Mouse (Mus musculus): ENCODE measurements around the gene Tubb2a. TPM values are rescaled to one million over a fixed set of nuclear protein-coding genes. Genes with fewer than 3 reads are reported as not detected.
A peak's percentile ranks its signal among the peaks of the same experiment; 100 is the strongest.
"Not testable (repeated sequence)": the region's sequence is repeated elsewhere in the genome, so short reads cannot be mapped to it uniquely, and the experiment has no call there.

Gene Tubb2a
- polyA plus RNA-seq, 1 experiment from 2014 or later: 2,137 TPM

DNA sequence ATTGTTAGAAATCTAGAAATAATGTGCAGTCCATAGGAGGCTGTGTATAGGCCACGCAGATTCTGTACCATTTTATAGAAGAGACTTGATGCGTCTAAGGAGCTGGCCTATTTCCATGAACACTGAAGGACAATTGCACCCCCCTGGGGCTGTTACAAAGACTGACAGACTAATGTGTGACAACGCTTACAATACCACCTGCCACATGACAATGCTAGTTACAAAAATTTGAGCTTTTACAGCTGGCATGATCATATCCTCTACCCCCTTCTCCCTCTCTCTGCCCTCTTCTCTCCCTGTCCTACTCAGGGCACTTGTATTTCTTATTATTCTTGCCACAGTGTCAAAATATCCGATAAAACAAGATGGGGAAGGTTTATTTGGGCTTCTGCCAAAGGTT lies 4.1 kb upstream of the Tubb2a start:
- Histone ChIP-seq H3K27ac (ENCODE audit: low read length) (no peak overlapping the region), H3K4me3 (replicated peaks; ENCODE audit: low read length) (no peak overlapping the region), H3K9me3 (ENCODE audit: control insufficient read depth, low read length) (no peaks in the 10 kb centered on the region), H3K4me1 (replicated peaks; ENCODE audit: control insufficient read depth, insufficient read depth, low read length) (peaks cover 14% of the 10 kb centered on the region), H3K4me2 (ENCODE audit: low read length) (no peak overlapping the region), H3K27me3 (replicated peaks; ENCODE audit: control insufficient read depth, insufficient read depth, low read length) (no peaks in the 10 kb centered on the region), H3K9ac (replicated peaks; ENCODE audit: low read depth, low read length) (no peak overlapping the region), H3K36me3 (ENCODE audit: control insufficient read depth, insufficient read depth) (no peaks in the 10 kb centered on the region)
- no peak for ATAC-seq
- 40% methylated on average over 4 of the region's 4 CpGs for WGBS

DNA sequence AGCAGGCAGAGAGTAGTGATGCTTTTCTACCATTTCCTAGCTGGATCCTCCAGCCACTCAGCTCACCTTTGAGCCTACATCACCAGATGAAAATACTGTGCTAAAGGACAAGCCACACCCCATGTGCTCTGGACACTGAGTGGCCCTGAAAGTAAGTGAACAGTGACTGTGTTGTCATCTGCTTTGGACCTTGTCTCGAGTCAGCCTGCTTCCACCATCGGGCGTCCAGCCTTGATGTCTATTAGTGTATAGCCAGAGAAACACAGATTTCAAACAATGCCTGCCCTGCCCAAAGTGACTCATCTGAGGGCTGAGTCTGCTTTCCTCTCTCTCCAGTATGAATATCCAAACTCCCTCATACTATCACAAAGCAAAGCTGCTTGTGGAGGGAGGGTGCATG lies 2.0 kb upstream of the Tubb2a start:
- Histone ChIP-seq H3K4me3 (replicated peaks; ENCODE audit: low read length) (no peak overlapping the region), H3K9me3 (ENCODE audit: control insufficient read depth, low read length) (no peaks in the 10 kb centered on the region), H3K27ac (ENCODE audit: low read length) (no peak overlapping the region), H3K4me2 (ENCODE audit: low read length) (no peak overlapping the region), H3K27me3 (replicated peaks; ENCODE audit: control insufficient read depth, insufficient read depth, low read length) (no peaks in the 10 kb centered on the region), H3K36me3 (ENCODE audit: control insufficient read depth, insufficient read depth) (no peaks in the 10 kb centered on the region), H3K9ac (replicated peaks; ENCODE audit: low read depth, low read length) (no peak overlapping the region), H3K4me1 (replicated peaks; ENCODE audit: control insufficient read depth, insufficient read depth, low read length) (peaks cover 19% of the 10 kb centered on the region)
- WGBS: 83% methylated on average over 3 of the region's 3 CpGs
- no peak for ATAC-seq

- WGBS: 45% methylated on average over 16 of the region's 16 CpGs
- H3K4me1 ChIP-seq (replicated peaks; ENCODE audit: control insufficient read depth, insufficient read depth, low read length): peaks cover 19% of the 10 kb centered on the region
- peak overlapping the region; percentile 95 for H3K4me3 ChIP-seq (replicated peaks; ENCODE audit: low read length)
- H3K4me2 ChIP-seq (ENCODE audit: low read length): peak overlapping the region; percentile 79
- H3K27me3 ChIP-seq (replicated peaks; ENCODE audit: control insufficient read depth, insufficient read depth, low read length): no peaks in the 10 kb centered on the region
- H3K9me3 ChIP-seq (ENCODE audit: control insufficient read depth, low read length): no peaks in the 10 kb centered on the region
- H3K36me3 ChIP-seq (ENCODE audit: control insufficient read depth, insufficient read depth): peaks cover 1% of the 10 kb centered on the region
- peak; percentile 3; the same call in 1 of the 2 replicates for ATAC-seq
- peak overlapping the region; percentile 12; the same call in 1 of the 2 replicates for H3K27ac ChIP-seq (ENCODE audit: low read length)
- no peak overlapping the region; the same call in 1 of the 2 replicates for H3K9ac ChIP-seq (replicated peaks; ENCODE audit: low read depth, low read length)
These were observed 883 bp upstream of the Tubb2a start for GRCm38 (mm10) chr13:34078500-34079280.

- whole genome bisulfite sequencing: 44% methylated on average over 20 of the region's 20 CpGs
- ATAC-seq: peak; percentile 53
- Histone ChIP-seq H3K27me3 (replicated peaks; ENCODE audit: control insufficient read depth, insufficient read depth, low read length) (no peaks in the 10 kb centered on the region), H3K4me3 (replicated peaks; ENCODE audit: low read length) (peak overlapping the region; percentile 95), H3K9me3 (ENCODE audit: control insufficient read depth, low read length) (no peaks in the 10 kb centered on the region), H3K27ac (ENCODE audit: low read length) (peak overlapping the region; percentile 87), H3K4me2 (ENCODE audit: low read length) (peak overlapping the region; percentile 79), H3K9ac (replicated peaks; ENCODE audit: low read depth, low read length) (peak overlapping the region; percentile 93), H3K4me1 (replicated peaks; ENCODE audit: control insufficient read depth, insufficient read depth, low read length) (peaks cover 15% of the 10 kb centered on the region), H3K36me3 (ENCODE audit: control insufficient read depth, insufficient read depth) (peaks cover 3% of the 10 kb centered on the region)
These were observed 981 bp downstream of the Tubb2a start for GRCm38 (mm10) chr13:34076561-34077491.

DNA sequence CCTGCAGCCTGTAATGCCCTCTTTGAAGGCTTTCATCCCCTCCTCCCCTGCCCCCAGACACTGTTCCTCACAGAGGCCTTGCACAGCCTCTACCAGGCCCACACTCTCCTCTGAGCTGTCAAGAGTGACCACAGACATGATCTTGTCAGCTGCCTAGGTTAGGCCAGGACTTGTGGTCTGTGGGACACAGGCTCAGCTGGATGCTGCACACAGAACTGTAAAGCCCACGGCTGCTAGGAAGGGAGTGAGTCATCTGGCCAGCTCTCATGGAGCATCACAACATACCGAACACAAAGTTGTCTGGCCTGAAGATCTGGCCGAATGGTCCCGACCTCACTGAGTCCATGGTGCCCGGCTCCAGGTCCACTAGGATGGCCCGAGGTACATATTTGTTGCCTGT lies 1.9 kb downstream of the Tubb2a start:
- peak overlapping the region; percentile 95 for H3K4me3 ChIP-seq (replicated peaks; ENCODE audit: low read length)
- not testable (repeated sequence) for H3K9ac ChIP-seq (replicated peaks; ENCODE audit: low read depth, low read length); H3K9me3 ChIP-seq (ENCODE audit: control insufficient read depth, low read length); H3K36me3 ChIP-seq (ENCODE audit: control insufficient read depth, insufficient read depth); ATAC-seq; H3K27ac ChIP-seq (ENCODE audit: low read length); H3K27me3 ChIP-seq (replicated peaks; ENCODE audit: control insufficient read depth, insufficient read depth, low read length)
- 79% methylated on average over 6 of the region's 6 CpGs for WGBS
- peaks cover 14% of the 10 kb centered on the region for H3K4me1 ChIP-seq (replicated peaks; ENCODE audit: control insufficient read depth, insufficient read depth, low read length)
- peak overlapping the region; percentile 79 for H3K4me2 ChIP-seq (ENCODE audit: low read length)

DNA sequence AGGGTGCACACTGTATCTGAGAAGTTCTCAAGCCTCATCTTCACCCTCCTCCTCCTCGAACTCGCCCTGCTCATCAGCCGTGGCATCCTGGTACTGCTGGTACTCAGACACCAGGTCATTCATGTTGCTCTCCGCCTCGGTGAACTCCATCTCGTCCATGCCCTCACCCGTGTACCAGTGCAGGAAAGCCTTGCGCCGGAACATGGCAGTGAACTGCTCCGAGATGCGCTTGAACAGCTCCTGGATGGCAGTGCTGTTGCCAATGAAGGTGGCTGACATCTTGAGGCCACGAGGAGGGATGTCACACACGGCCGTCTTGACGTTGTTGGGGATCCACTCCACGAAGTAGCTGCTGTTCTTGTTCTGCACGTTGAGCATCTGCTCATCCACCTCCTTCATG lies 3.4 kb downstream of the Tubb2a start:
- 92% methylated on average over 8 of the region's 17 CpGs for whole genome bisulfite sequencing
- H3K36me3 ChIP-seq (ENCODE audit: control insufficient read depth, insufficient read depth): not testable (repeated sequence)

DNA sequence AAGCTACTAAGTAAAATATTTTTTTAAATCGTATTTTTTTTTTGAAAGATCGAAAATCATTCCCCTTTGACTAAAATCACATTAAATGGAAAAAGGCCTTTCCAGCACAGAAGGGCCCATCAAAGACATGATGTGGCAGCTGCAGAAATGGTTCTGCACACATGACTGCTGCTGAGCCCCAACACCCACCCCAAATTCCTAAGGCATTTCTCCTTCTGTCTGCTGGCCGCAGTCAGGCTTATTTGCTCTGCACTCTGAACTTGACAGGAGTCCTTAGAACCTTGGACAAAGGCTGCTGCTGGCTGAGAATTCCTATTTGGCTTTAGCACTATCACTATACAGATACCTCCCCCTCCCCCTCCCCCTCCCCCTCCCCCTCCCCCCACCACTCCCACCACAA lies 5.0 kb downstream of the Tubb2a start:
- no peak for ATAC-seq
- 68% methylated on average over 3 of the region's 3 CpGs for WGBS
- peaks cover 7% of the 10 kb centered on the region for H3K4me1 ChIP-seq (replicated peaks; ENCODE audit: control insufficient read depth, insufficient read depth, low read length)

More for the DNA sequence above, 3.4 kb downstream of the Tubb2a start:
- not testable (repeated sequence) for H3K4me3 ChIP-seq (replicated peaks; ENCODE audit: low read length); H3K9me3 ChIP-seq (ENCODE audit: control insufficient read depth, low read length); H3K9ac ChIP-seq (replicated peaks; ENCODE audit: low read depth, low read length); H3K4me2 ChIP-seq (ENCODE audit: low read length); H3K27ac ChIP-seq (ENCODE audit: low read length); ATAC-seq; H3K27me3 ChIP-seq (replicated peaks; ENCODE audit: control insufficient read depth, insufficient read depth, low read length)
- peaks cover 14% of the 10 kb centered on the region for H3K4me1 ChIP-seq (replicated peaks; ENCODE audit: control insufficient read depth, insufficient read depth, low read length)

GRCm38 (mm10) chr13:34071836-34072235 lies 6.0 kb downstream of the Tubb2a start:
- no peaks in the 10 kb centered on the region for H3K9me3 ChIP-seq (ENCODE audit: control insufficient read depth, low read length)
- peaks cover 3% of the 10 kb centered on the region for H3K36me3 ChIP-seq (ENCODE audit: control insufficient read depth, insufficient read depth)
- no peak for ATAC-seq
- no peaks in the 10 kb centered on the region for H3K27me3 ChIP-seq (replicated peaks; ENCODE audit: control insufficient read depth, insufficient read depth, low read length)
- no peak overlapping the region for H3K27ac ChIP-seq (ENCODE audit: low read length)
- H3K4me2 ChIP-seq (ENCODE audit: low read length): no peak overlapping the region
- no peak overlapping the region for H3K4me3 ChIP-seq (replicated peaks; ENCODE audit: low read length)
- no peak overlapping the region for H3K9ac ChIP-seq (replicated peaks; ENCODE audit: low read depth, low read length)
- peaks cover 7% of the 10 kb centered on the region for H3K4me1 ChIP-seq (replicated peaks; ENCODE audit: control insufficient read depth, insufficient read depth, low read length)
- 77% methylated on average over 6 of the region's 6 CpGs for WGBS

More for the DNA sequence above, 5.0 kb downstream of the Tubb2a start:
- no peak overlapping the region for H3K4me2 ChIP-seq (ENCODE audit: low read length)
- no peaks in the 10 kb centered on the region for H3K27me3 ChIP-seq (replicated peaks; ENCODE audit: control insufficient read depth, insufficient read depth, low read length)
- no peak overlapping the region for H3K27ac ChIP-seq (ENCODE audit: low read length)
- no peak overlapping the region for H3K4me3 ChIP-seq (replicated peaks; ENCODE audit: low read length)
- no peaks in the 10 kb centered on the region for H3K9me3 ChIP-seq (ENCODE audit: control insufficient read depth, low read length)
- peaks cover 3% of the 10 kb centered on the region for H3K36me3 ChIP-seq (ENCODE audit: control insufficient read depth, insufficient read depth)
- no peak overlapping the region for H3K9ac ChIP-seq (replicated peaks; ENCODE audit: low read depth, low read length)

DNA sequence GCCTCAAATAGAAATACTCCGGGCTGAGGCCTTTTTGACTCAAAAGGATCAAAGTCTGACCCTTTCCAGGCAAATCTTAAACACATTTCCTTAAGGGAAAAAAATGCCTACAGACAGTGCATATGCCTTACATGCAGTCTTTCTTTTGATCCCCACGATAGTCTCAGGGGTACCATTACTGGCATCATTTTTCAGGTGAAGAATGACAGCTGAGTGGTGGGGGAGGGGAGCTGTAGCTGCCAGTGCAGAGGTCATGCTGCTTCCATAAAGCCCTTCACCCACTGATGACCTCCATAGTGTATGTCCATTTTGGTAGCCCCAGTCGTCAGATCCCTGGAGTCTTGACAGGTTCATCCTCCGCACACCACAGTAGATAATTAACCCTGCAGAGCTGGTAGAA lies 7.5 kb downstream of the Tubb2a start:
- H3K36me3 ChIP-seq (ENCODE audit: control insufficient read depth, insufficient read depth): peaks cover 3% of the 10 kb centered on the region
- H3K9me3 ChIP-seq (ENCODE audit: control insufficient read depth, low read length): no peaks in the 10 kb centered on the region
- no peaks in the 10 kb centered on the region for H3K4me1 ChIP-seq (replicated peaks; ENCODE audit: control insufficient read depth, insufficient read depth, low read length)
- no peaks in the 10 kb centered on the region for H3K27me3 ChIP-seq (replicated peaks; ENCODE audit: control insufficient read depth, insufficient read depth, low read length)
- no peak overlapping the region for H3K4me2 ChIP-seq (ENCODE audit: low read length)
- H3K27ac ChIP-seq (ENCODE audit: low read length): no peak overlapping the region
- 79% methylated on average over 4 of the region's 4 CpGs for WGBS
- ATAC-seq: no peak
- no peak overlapping the region for H3K9ac ChIP-seq (replicated peaks; ENCODE audit: low read depth, low read length)
- H3K4me3 ChIP-seq (replicated peaks; ENCODE audit: low read length): no peak overlapping the region
